Mouse (Mus musculus) lung, embryonic 14.5 days (tissue): ENCODE measurements around the gene Pfkfb4. TPM values are rescaled to one million over a fixed set of nuclear protein-coding genes. Genes with fewer than 3 reads are reported as not detected.

Experiments used
- ATAC-seq: fragments of 200-750 bp; cut with Nextera tagmentation; 2 replicates; pipeline ENCODE4 v1.8.0; 2017; ENCODE audit warnings: mild to moderate bottlenecking, moderate TSS enrichment, moderate library complexity; ENCODE audit not compliant: insufficient read depth
- DNase-seq: peaks from one replicate; pipeline ENCODE4 v3.0.0-alpha.2; 2015
- H3K27ac ChIP-seq: fragments of 300-500 bp; sonication (generic); 2 replicates; pipeline ENCODE4 v1.5.1; 2014; ENCODE audit warnings: low read depth, mild to moderate bottlenecking, moderate library complexity
- H3K27me3 ChIP-seq: fragments of 300-500 bp; sonication (generic); 2 replicates; pipeline ENCODE4 v1.6.1; 2014; ENCODE audit warnings: low read length, control low read depth; ENCODE audit not compliant: insufficient read depth
- H3K36me3 ChIP-seq: fragments of 300-500 bp; sonication (generic); 2 replicates; pipeline ENCODE4 v1.6.1; 2014; ENCODE audit warnings: control low read depth; ENCODE audit not compliant: insufficient read depth
- H3K4me1 ChIP-seq: fragments of 300-500 bp; sonication (generic); 2 replicates; pipeline ENCODE4 v1.6.1; 2014; ENCODE audit warnings: antibody characterized with exemption, control low read depth; ENCODE audit not compliant: insufficient read depth
- H3K4me2 ChIP-seq: fragments of 300-500 bp; sonication (generic); 2 replicates; pipeline ENCODE4 v1.6.1; 2014; ENCODE audit warnings: mild to moderate bottlenecking
- H3K4me3 ChIP-seq: fragments of 300-500 bp; sonication (generic); 2 replicates; pipeline ENCODE4 v1.5.1; 2014; ENCODE audit warnings: low read depth, low read length
- H3K9ac ChIP-seq: fragments of 300-500 bp; sonication (generic); 2 replicates; pipeline ENCODE4 v1.6.1; 2014
- H3K9me3 ChIP-seq: fragments of 300-500 bp; sonication (generic); 2 replicates; pipeline ENCODE4 v1.6.1; 2016; ENCODE audit warnings: low read depth, low read length, control low read depth
- CTCF ChIP-seq: IDR thresholded peaks from 2 replicates; pipeline ENCODE4 v1.5.1; 2016; ENCODE audit warnings: antibody characterized with exemption, low read depth
- WGBS: fragments of 180-500 bp; shearing (Covaris S2); extraction: QIAGEN DNeasy Blood & Tissue Kit; methylation state at CpG from one replicate; pipeline ENCODE4 v1.1.7; 2014; 5-methylcytosine and 5-hydroxymethylcytosine counted together
- microRNA counts: library from miRNA; unstranded; fragments of <30 nt; microRNA quantifications from one replicate; lab custom pipeline; 2016
- microRNA-seq: library from miRNA; unstranded; fragments of <30 nt; microRNA quantifications from one replicate; pipeline ENCODE4, GENCODE M21; 2016; ENCODE audit warnings: borderline number of aligned reads
- polyA plus RNA-seq: library from polyadenylated mRNA; unstranded; fragments of >200 nt; fragmentation: Nextera tagmentation; extraction: Ambion mirVana; gene quantifications from 2 replicates; pipeline ENCODE4 v1.2.1, GENCODE M21; 2014

The Pfkfb4 gene
- polyA plus RNA-seq, 1 experiment from 2014 or later = 7.6 TPM

GRCm38 (mm10) chr9:109068095-109068735, 76.6 kb downstream of the Pfkfb4 start:
- TF ChIP-seq CTCF = no peak
- Histone ChIP-seq H3K4me1 (0 out of 2 replicates have a peak, but pooled peaks cover 6% of the 10 kb centered on the region), H3K4me3 (no peak overlapping the region), H3K27me3 (no peaks in the 10 kb centered on the region), H3K9me3 (no peaks in the 10 kb centered on the region), H3K36me3 (peaks cover 83% of the 10 kb centered on the region), H3K27ac (no peak overlapping the region), H3K4me2 (no peak overlapping the region), H3K9ac (no peak overlapping the region)
- ATAC-seq = no peak
- no peak for DNase-seq
- WGBS = 92% methylated on average over 3 of the region's 3 CpGs

- peak within 1 kb of the TSS; percentile 94 for H3K4me2 ChIP-seq
- no peak for TF ChIP-seq CTCF
- under 1% methylated on average over 57 of the region's 57 CpGs for WGBS
- H3K36me3 ChIP-seq = peaks cover 34% of the 10 kb centered on the region
- DNase-seq (peak; percentile 95), ATAC-seq (peak; percentile 100)
- H3K9me3 ChIP-seq = no peaks in the 10 kb centered on the region
- H3K4me1 ChIP-seq = 0 out of 2 replicates have a peak, but pooled peaks cover 11% of the 10 kb centered on the region
- peak within 1 kb of the TSS; percentile 89 for H3K9ac ChIP-seq
- H3K27ac ChIP-seq = peak within 1 kb of the TSS; percentile 65
- H3K4me3 ChIP-seq = peak within 1 kb of the TSS; percentile 81
- H3K27me3 ChIP-seq = no peaks in the 10 kb centered on the region
These were observed 82.3 kb downstream of the Pfkfb4 start, which contains the start of gene Atrip for GRCm38 (mm10) chr9:109073661-109074573. Gene Atrip (minus strand): TSS chr9:109074124.

- DNase-seq (no peak), ATAC-seq (no peak)
- peaks cover 24% of the 10 kb centered on the region for H3K36me3 ChIP-seq
- no peaks in the 10 kb centered on the region for H3K9me3 ChIP-seq
- H3K27ac ChIP-seq = no peak overlapping the region
- no peak overlapping the region for H3K4me3 ChIP-seq
- no peak for TF ChIP-seq CTCF
- no peak overlapping the region for H3K9ac ChIP-seq
- H3K4me1 ChIP-seq = peaks cover 11% of the 10 kb centered on the region
- no peak overlapping the region for H3K4me2 ChIP-seq
- WGBS = 91% methylated on average over 3 of the region's 3 CpGs
- H3K27me3 ChIP-seq = no peaks in the 10 kb centered on the region
These were observed 88.9 kb downstream of the Pfkfb4 start for GRCm38 (mm10) chr9:109080516-109080915.

GRCm38 (mm10) chr9:109081749-109082123, 90.2 kb downstream of the Pfkfb4 start:
- peak overlapping the region; percentile 68 for H3K9ac ChIP-seq
- H3K27ac ChIP-seq = peak overlapping the region; percentile 39; the same call in 1 of the 2 replicates
- ATAC-seq = peak; percentile 5; the same call in 1 of the 2 replicates
- H3K9me3 ChIP-seq = no peaks in the 10 kb centered on the region
- H3K27me3 ChIP-seq = no peaks in the 10 kb centered on the region
- WGBS = 5% methylated on average over 11 of the region's 11 CpGs
- peaks cover 11% of the 10 kb centered on the region for H3K4me1 ChIP-seq
- H3K36me3 ChIP-seq = peaks cover 24% of the 10 kb centered on the region
- peak overlapping the region; percentile 50 for H3K4me3 ChIP-seq
- peak overlapping the region; percentile 86 for H3K4me2 ChIP-seq
- no peak for TF ChIP-seq CTCF
- no peak for DNase-seq

MicroRNA genes within 50 kb of the gene (microRNA counts, 519-probe panel; counts per million panel counts)
- 30.5 counts per million for microRNA mmu-miR-711 (lab: Ali Mortazavi, UCI)

Small RNAs within 50 kb of the gene (microRNA-seq; reads per million reads assigned to microRNA genes)
- not detected for gene Mir711

Other genes starting within 250 kb of the Pfkfb4 start
- 88.1 and 90.4 TPM in 2 replicates for gene Ip6k2, start 208.0 kb upstream of the Pfkfb4 start, polyA plus RNA-seq
- 11.3 and 14.4 TPM in 2 replicates for gene Nckipsd, start 183.4 kb upstream of the Pfkfb4 start, polyA plus RNA-seq
- 0.14 and 0.17 TPM in 2 replicates for gene Celsr3, start 165.5 kb upstream of the Pfkfb4 start, polyA plus RNA-seq
- 10.7 and 12.0 TPM in 2 replicates for gene Slc26a6, start 138.5 kb upstream of the Pfkfb4 start, polyA plus RNA-seq
- gene Tmem89, start 77.2 kb upstream of the Pfkfb4 start, polyA plus RNA-seq = not detected in 2 replicates
- 446 and 454 TPM in 2 replicates for gene Uqcrc1, start 55.1 kb upstream of the Pfkfb4 start, polyA plus RNA-seq
- gene Col7a1, start 38.2 kb upstream of the Pfkfb4 start, polyA plus RNA-seq = 1.7 and 2.1 TPM in 2 replicates
- gene Ucn2, start 5.8 kb upstream of the Pfkfb4 start, polyA plus RNA-seq = not detected in 2 replicates
- 56.6 and 61.0 TPM in 2 replicates for gene Shisa5, start 46.8 kb downstream of the Pfkfb4 start, polyA plus RNA-seq
- 10.6 and 11.6 TPM in 2 replicates for gene Trex1, start 68.0 kb downstream of the Pfkfb4 start, polyA plus RNA-seq
- 24.5 and 27.6 TPM in 2 replicates for gene Atrip, start 82.3 kb downstream of the Pfkfb4 start, polyA plus RNA-seq
- gene Ccdc51, start 90.7 kb downstream of the Pfkfb4 start, polyA plus RNA-seq = 9.3 and 10.6 TPM in 2 replicates
- gene Tma7, start 90.8 kb downstream of the Pfkfb4 start, polyA plus RNA-seq = 599 and 638 TPM in 2 replicates
- 16.1 and 18.4 TPM in 2 replicates for gene Plxnb1, start 103.6 kb downstream of the Pfkfb4 start, polyA plus RNA-seq
- not detected in 2 replicates for gene Fbxw21, start 170.3 kb downstream of the Pfkfb4 start, polyA plus RNA-seq
- not detected in 2 replicates for gene Fbxw13, start 204.2 kb downstream of the Pfkfb4 start, polyA plus RNA-seq
- gene Fbxw20, start 243.0 kb downstream of the Pfkfb4 start, polyA plus RNA-seq = not detected in 2 replicates